Mouse (Mus musculus): ENCODE results near the gene Shank3.

Shank3 gene

DNA sequence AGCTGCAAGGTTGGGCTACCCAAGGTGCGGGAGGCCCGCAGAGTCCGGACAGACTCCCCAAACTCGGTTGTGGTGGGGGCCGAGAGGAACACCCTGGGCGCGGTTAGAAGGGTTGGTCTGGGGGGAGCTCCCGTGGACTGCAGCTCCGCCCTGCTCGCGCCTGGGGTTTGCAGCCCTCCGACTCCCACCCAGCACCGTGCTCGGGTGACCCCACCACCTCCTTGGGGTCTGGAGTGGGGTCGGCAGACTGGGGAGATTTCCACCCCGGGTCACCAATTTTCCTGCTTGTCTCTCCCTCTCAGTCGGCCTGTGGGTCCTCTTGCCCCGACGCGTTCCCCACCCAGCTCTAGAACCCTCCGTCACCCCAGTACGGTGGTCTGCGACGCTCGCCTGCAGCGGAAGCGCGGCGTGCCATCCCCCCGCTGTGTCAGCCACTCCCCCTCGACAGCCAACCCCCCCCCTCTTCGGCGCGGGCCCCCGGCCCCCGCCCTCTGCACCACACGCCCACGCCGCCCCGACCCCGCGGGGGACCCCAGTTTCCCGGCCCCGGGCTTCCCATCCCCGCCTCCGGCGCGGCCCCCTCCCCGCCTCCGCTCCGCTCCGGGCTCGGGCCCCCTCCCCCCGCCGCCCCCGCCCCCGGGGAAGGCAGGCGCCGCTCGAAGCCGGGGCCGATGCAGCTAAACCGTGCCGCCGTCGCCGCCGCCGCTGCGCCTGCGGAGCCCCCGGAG is at the start of gene Shank3:
Shank3 (plus strand) TSS at position 663 of the 728 bp plus-strand sequence.
- no peak for DNase-seq (ENCODE audit: low spot score)

DNA sequence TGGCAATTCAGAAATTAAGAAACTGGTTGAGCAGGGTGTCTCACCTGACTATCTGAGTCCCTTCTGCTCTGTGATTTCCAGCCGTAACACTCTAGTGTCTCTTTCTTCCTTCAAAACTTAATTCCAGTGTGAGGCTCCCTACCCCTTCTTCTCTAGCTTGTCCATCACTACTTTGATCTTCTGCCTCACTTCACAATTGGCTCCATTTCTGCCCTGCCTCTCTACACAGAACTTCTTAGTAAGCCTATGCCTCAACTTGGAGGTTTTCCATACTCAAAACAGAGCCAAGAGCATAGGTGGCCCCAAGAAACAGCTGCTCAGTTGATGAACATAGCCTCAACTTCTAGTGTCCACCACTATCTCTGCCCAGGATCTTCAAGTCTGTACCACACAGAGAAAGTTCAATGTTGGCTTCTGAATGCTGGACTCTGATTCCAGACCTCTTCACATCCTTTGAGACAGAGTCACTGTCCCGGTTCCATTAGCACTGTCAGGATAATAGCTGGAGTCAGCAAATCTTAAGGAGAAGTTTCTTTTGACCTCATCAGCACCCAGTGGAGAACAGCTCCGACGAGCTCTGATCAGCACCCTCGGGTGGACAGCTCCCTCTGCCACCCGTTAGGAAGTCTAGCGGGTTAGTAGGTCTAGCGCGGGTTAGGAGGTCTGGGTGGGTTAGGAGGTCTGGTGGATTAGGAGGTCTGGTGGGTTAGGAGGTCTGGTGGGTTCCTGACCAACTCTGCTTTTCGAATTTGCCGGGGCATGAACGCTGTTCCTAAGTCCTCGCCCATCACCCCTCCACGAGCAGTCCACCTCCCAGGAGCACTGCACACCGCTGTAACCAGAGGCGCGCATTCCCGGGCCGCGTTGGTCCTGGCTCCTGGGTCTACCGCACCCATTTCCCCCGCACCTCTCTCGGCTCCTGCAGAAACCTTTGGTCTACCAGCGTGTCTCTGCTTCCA is 46.2 kb upstream of the Shank3 start:
- DNase-seq (ENCODE audit: low spot score): peak; percentile 47

DNA sequence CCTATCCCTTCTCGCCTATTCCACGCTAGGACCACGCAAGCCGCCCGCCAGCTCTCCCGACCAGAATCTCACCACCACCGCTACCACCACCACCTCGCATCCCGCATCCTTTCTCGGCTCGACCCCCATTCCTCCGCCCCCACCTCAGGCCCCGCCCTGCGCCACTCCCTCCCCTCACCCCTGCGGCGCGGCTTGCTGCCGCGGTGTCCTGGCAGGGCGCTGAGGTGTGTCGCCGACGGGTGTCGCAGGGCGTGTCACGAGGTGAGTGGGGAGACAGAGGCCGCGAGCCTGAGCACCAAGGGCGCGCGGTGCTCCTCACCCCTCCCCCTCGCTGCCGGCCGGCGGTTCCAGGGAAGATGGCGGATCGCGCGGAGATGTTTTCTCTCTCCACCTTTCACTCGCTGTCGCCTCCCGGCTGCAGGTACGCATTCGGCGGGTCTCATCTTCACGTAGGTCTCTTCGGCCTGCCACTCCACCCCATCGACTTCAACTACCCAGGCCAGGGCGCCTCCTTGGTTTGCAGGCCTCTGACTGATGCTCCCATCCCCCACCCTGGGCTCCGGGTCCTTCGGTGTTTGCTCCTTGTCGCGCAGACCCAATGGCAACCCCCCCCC is 45.5 kb upstream of the Shank3 start, which contains the start of gene Mapk8ip2:
Mapk8ip2 (plus strand) TSS at position 49 of the 614 bp plus-strand sequence.
- DNase-seq (ENCODE audit: low spot score): no peak

DNA sequence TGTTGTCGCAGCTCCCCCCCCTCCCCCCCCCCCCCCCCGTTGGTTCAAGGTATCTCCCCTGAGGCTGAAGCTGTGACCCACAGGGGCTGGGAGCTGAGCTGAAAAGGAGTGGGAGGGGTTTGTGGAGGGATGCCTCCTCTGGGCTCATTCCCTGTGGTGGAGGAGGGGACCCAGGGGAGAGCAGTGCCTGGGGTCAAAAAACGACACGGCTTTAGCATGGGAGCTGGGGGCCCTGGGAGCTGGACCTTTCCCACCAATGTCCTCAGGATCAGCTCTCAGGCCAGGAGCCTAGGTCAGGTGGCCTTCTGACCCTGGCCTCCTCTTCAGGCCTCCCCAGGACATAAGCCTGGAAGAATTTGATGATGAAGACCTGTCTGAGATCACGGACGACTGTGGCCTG is 44.6 kb upstream of the Shank3 start:
- DNase-seq (ENCODE audit: low spot score): no peak

DNA sequence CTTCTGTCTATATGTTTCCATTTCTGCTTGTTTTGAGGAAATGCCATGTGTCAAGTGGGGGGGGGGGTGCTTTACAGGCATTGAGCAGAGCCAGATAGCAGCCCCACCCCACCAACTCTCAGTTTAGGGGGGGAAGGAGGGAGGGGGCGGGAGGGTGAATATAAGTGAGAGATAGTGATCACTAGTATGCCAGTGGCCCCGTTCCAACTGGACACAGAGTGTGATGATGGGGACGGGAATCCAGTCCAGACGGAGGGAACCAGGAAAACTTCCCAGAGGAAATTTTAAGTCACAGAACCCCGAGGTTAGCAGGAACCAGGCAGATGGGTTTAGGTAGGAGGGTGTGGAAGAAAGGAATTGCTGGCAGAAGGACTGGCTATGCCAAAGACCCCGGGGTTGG is 43.8 kb upstream of the Shank3 start:
- no peak for DNase-seq (ENCODE audit: low spot score)

DNA sequence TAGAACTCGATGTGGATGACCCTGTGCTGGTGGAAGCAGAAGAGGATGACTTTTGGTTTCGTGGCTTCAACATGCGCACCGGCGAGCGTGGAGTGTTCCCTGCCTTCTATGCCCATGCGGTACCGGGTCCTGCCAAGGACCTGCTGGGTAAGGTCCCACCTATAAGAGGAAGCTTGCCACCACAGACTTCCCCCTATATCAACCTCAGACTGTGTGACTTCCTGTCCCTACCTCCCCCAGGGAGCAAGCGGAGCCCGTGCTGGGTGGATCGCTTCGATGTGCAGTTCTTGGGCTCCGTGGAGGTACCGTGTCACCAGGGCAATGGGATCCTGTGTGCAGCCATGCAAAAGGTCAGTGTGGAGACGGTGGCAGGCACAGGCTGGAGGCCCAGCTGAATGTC is 40.5 kb upstream of the Shank3 start:
- no peak for DNase-seq (ENCODE audit: low spot score)

DNA sequence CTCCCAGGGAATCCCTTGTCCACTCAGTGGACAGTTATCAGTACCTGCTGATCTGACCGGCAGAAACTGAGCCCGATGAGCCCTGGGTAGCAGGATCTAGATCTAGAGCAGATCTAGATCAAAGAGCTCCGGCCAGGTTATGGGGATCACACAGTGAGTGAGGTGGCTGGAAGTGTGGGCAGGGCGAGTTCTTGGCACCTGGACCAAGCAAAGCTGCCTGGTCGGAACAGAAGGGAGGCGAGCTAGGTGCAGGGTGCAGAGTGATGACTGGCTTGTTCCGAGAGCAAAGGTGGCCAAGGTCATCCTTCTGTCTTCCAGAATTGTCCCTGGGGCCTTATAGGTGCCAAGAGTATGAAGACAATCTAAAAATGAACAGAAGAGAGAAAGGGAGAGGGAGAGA is 39.6 kb upstream of the Shank3 start:
- no peak for DNase-seq (ENCODE audit: low spot score)

DNA sequence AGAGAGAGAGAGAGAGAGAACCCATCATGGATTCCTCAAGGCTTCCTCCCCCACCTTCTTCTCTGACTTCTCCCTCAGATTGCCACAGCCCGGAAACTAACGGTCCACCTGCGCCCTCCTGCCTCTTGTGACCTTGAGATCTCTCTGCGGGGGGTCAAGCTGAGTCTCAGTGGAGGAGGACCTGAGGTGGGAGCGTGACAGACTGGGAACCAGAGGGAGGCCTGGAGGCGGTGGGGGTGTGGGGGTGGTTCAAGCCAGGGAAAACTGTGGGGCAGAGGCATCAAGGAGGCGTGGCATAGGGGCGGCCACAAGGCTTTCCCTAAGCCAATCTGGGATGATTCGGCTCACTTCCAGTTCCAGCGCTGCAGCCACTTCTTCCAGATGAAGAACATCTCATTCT is 39.1 kb upstream of the Shank3 start:
- no peak for DNase-seq (ENCODE audit: low spot score)

DNA sequence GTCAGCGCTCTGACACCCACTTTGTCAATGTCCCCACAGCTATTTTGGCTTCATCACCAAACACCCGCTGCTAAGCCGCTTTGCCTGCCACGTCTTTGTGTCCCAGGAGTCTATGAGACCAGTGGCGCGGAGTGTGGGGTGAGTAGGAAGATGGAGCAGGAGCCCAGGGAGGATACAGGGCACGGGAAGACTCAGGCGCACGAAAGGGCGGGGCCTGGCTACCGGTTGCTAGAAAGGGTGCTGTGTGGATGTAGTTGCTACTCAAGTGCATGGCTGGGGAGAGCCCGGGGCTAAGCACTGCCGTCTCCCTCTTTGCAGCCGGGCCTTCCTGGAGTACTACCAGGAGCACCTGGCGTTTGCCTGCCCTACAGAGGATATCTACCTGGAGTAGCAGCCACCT is 38.1 kb upstream of the Shank3 start:
- no peak for DNase-seq (ENCODE audit: low spot score)

DNA sequence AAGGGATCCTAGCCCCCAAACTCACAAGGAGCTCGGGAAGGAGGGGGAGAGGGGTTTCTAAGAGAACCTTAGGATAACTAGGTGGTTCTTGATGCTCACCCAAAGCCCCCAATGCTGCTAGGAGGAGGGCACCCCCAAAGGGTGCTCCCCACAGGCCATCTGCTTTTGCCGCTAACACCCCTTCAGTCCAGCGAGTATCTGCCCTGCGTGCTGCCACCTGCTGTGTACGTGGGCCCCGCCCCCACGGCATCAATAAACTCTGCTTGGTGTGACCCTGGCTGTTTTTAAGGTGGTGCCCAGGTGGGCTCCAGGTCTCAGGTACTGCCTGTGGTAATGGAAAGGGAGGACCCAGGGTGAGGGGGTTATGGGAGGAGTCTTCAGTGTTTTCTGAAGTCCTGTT is 37.2 kb upstream of the Shank3 start:
- DNase-seq (ENCODE audit: low spot score): no peak

DNA sequence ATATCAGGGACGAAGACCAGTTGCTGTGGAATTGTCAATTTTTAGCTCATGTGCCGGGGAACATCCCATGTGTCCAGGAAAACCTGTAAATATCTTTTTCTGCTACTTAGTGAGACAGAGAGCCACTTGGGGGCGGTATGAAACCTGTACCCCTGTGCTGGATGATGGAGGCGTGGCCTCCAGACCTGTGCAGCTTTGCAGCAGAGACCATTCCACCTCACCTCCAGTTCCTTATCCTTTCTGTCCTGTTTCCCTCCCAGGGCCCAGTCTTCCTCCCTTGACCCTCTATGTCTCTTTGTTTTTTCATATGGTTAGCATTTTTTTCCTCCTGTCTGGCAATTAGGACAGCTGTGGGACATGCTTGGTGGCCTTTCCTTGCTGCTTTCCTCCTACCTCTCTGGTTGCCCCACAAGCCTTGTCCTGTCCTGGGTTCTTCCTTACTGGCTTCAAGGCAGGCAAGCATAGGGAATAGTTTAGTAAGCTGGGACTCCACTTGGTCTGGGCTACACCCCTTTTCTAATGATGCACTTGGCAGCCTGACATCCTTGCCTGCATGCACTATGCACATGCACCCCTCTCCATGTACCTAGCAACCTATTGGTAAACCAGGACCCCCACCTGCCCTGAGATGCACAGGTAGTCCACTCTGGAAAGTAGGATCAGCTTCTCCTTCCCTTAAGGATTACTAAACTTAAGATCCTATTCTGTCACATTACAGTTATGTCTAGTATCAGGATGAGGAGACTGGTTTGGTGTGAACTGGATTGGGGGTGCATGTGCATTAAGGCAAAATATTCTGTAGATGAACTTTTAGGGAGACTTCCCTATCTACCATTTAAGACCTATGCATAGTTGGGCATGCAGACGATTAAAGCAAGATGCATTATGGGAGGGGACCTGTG is 35.8 kb upstream of the Shank3 start:
- DNase-seq (ENCODE audit: low spot score): no peak

DNA sequence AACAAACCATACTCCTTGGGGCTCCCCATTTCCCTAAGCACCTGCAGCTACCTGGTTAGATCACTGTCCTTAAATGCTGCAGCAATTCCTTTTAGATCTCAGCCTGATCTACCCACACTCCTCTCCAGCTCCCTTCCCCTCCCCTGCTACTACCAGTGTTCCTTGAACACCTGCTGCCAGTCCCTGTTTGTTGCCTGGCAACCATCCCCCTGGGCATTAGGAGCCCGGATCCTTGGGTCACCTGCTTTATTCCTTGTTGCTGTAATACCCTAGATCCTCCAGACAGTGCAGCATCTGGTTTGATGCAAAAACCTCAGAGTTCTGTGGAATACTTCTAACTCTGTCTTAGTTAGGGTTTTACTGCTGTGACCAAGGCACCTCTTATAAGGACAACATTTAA is 34.4 kb upstream of the Shank3 start:
- DNase-seq (ENCODE audit: low spot score): no peak

DNA sequence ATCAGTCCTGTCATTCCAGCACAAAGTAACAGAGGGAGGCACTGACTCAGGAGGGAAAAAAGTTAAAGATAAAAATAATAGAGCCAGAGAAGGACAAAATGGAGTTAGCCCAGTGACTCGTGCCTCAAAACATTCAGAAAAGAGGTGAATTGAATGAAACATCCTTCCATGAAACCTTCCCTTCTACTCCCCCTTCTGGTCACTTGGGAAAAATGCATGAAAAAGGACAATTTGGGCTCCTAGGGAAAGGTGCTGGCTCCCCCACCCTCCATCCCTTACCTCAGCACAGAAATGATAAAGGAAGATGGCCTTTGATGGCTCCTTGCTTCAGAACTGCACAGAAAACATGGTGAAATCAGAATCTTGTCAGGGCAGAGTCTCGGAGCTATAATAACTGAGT is 30.8 kb upstream of the Shank3 start:
- DNase-seq (ENCODE audit: low spot score): peak; percentile 28

DNA sequence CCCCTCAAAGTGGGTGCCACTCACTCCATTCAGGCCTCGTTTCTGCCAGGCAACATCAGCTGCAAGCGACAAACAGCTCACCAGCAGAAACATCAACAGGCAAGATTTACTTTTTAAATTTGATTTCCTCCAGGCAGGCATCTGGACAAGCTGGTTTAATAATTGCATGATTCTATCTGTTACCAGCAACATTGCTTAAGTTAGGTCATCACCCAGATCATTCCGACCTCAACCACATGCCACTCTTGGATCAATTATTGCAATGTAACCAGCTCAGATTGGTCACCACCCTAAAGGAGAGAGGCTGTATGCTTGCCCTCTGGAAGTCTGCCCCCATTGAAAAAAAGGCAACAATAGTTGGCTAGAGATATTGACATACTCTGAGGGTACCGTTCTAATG is 27.9 kb upstream of the Shank3 start:
- DNase-seq (ENCODE audit: low spot score): no peak

DNA sequence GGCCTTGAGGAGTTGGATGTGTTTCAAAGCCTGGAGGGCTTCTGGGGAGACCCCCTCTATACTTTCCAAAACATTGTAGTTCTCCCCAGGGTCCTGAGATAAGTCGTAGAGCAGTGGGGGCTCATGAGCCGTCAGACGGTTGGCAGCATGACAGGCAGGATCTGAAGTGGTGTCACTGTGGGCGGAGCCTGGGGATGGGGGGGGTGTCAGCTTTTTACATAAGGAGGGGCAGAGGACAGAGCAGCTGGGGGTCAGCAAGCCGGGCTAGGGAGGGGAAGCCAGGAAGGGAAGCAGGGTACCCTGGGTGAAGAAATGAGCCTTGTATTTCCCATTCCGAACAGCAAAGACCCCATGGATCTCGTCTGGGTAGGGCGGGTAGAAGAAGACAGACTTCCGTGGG is 26.1 kb upstream of the Shank3 start:
- no peak for DNase-seq (ENCODE audit: low spot score)

DNA sequence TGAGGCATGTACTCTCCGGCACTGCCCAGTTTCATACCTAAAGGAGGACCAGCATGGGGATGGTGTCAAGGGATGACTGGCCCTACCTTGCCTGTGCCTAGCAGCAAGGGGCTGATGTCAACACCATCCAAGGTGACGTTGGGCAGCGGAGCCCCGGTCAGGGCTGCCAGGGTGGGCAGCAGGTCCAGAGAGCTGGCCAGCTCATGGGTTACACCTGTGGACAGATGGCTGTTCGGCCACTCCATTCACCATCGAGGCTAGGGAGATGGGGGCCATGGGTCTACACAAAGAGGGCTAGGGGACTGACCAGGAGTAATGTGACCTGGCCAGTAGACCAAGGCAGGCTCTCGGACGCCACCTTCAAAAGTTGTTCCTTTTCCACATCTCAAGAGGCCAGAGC is 25.5 kb upstream of the Shank3 start:
- DNase-seq (ENCODE audit: low spot score): no peak

DNA sequence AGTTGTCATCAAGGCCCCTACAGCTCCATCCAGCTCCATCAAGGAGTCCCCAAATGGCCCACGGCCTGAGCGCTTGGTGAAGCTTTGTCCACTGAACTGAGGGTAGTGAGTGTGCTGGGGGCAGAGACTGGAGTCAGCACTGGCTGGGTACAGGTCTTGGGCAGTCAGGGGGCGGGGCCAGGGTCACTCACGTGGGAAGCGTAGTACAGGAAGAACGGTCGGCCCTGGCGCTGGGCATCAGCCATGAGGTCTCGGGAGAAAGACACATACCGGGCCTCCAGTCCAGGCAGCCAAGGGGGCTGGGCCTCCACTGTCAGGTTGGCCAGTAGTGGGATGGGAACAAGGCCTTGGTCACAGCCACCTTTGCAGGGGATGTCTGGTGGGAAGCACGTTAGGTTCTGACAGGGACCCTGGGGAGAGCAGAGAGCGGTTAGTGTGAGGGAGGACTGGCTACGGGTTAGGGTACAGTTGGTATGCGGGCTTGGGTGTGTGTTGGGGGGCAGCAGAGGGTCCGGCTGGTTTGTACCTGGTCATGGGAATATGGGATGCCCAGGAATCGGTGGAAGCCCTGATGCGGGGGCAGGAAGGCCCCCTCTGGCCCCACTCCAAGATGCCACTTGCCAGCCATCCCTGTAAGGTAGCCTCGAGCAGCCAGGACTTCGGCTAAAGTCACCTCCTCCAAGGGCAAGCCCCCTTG is 24.7 kb upstream of the Shank3 start:
- DNase-seq (ENCODE audit: low spot score): no peak

DNA sequence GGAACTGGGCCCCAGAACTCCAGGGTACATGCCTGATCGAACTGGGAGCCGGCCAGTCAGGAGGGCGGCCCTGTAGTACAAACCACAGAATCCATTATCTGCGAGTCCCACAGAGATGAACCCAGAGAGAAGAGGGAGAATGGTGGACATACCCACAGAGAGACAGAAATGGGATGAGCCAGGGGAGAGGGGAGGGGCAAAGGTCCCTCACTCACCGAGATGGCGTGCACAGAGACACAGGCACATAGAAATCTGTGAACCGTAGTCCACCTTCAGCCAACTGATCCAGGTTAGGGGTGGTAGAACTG is 24.2 kb upstream of the Shank3 start:
- DNase-seq (ENCODE audit: low spot score): no peak

DNA sequence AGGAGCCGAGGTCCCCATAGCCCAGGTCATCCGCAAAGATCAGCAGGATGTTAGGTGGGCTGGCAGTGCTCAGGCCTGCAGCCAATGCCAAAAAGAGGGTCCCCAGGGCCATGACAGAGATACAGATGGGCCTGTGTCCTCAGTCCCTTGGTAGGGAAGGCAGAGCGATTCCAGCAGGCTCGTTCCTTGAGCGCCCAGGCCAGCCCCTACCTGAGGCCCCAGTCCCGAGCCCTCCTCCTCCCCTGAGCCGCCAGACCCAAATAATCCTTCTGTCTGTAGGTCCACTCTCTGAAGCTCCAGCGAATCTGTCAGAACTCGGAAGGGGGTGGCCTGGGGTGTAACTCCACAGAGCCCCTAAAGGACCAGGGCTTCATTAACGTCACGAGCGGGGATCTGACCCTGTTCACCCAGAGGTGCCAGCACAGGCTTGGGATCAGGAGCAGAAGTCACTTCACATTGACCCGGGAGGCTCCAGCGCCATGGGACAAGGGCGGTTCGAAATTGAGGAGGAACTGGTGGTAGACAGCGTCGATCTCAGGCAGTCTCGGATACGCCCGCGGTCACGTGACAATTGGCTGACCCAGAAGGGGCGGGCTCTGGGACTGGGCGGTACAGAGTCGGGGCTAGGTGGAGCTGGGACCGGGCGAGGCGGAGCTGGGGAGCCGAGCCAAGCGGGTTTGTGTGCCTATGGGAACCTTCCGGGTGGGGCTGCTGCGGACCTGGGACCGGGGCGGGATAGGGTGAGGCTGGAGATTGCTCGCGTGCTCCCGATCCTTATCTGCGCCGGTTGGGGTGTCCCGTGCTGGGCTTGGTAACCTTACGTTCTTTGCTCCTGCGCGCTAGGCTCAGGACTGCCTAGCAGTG is 23.6 kb upstream of the Shank3 start:
- DNase-seq (ENCODE audit: low spot score): peak; percentile 91

DNA sequence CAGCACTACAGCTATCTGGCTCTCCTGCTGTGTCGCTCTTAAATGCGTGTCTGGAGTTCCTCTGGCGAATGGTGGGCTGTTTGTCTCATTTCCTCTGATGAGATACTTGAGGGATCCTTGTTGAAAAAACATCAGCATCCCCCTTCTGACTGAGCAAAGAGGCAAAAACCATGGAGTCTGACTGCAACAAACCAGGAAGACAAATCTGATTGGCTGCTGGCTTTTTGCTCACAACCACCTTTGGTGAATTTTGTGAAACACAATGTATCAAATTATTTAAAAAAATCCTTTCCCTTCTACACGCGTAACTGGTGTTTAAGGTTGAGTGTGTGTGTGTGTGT is 23.0 kb upstream of the Shank3 start:
- no peak for DNase-seq (ENCODE audit: low spot score)

DNA sequence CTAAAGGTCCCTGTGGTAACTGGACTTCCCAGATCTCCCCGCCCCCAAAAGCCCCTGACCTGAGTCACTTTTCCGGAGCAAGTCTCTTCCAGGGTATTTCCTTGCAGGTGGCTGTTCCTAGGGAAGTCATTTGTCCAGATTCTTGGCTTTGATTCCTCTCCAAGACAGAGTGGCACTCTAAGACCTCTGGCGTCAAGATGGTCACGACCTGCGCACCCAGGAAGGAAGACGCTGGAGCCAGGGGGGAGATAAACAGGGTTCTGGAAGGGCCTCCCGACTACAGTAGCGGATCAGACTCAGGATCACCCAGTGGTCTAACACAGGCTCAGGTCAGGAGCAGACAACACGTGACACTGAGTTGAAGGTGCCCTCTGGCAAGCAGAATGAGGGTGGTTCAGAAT is 22.3 kb upstream of the Shank3 start, which contains the start of gene Arsa:
Arsa (minus strand) TSS at position 335 of the 401 bp plus-strand sequence.
- DNase-seq (ENCODE audit: low spot score): no peak

Measured in c-Kit-positive CD71-positive TER-119-positive erythroid progenitor cells, embryonic 14.5 days (primary cell).